Mouse (Mus musculus) ES-Bruce4 (cell line): Measurements from ENCODE around the gene Olfr782. TPM values are rescaled to one million over a fixed set of nuclear protein-coding genes. Genes with fewer than 3 reads are reported as not detected.
"Not testable (repeated sequence)": the region's sequence is repeated elsewhere in the genome, so short reads cannot be mapped to it uniquely, and the experiment has no call there.

Source experiments
- H3K27ac ChIP-seq: 2 replicates; pipeline ENCODE4 v1.5.1; 2012; ENCODE audit warnings: low read length, inconsistent platforms; ENCODE audit not compliant: insufficient read depth
- H3K27me3 ChIP-seq: 2 replicates; pipeline ENCODE4 v1.6.1; 2012; ENCODE audit warnings: mild to moderate bottlenecking, low read length, inconsistent platforms; ENCODE audit not compliant: control insufficient read depth, poor library complexity, insufficient read depth, severe bottlenecking
- H3K36me3 ChIP-seq: 2 replicates; pipeline ENCODE4 v1.6.1; 2012; ENCODE audit warnings: inconsistent platforms, mild to moderate bottlenecking, low read length, moderate library complexity; ENCODE audit not compliant: control insufficient read depth, poor library complexity, insufficient read depth, severe bottlenecking
- H3K4me1 ChIP-seq: one replicate; pipeline ENCODE4 v1.8.1; 2011; ENCODE audit warnings: low read length; ENCODE audit not compliant: control insufficient read depth, insufficient read depth
- H3K4me3 ChIP-seq: 2 replicates; pipeline ENCODE4 v1.5.1; 2011; ENCODE audit warnings: low read depth, mild to moderate bottlenecking, low read length
- H3K9ac ChIP-seq: 2 replicates; pipeline ENCODE4 v1.6.1; 2012; ENCODE audit warnings: low read depth, mild to moderate bottlenecking, inconsistent platforms; ENCODE audit not compliant: poor library complexity, severe bottlenecking
- H3K9me3 ChIP-seq: replicated peaks from 2 replicates; pipeline ENCODE4 v1.6.1; 2012; ENCODE audit warnings: mild to moderate bottlenecking, low read length, inconsistent platforms; ENCODE audit not compliant: control insufficient read depth, poor library complexity, insufficient read depth, severe bottlenecking
- CTCF ChIP-seq: IDR thresholded peaks from one replicate; pipeline ENCODE4 v1.8.1; 2011; ENCODE audit warnings: low read depth, low read length
- EP300 ChIP-seq: IDR thresholded peaks from 2 replicates; pipeline ENCODE4 v1.6.1; 2011; ENCODE audit warnings: low read depth, low read length; ENCODE audit not compliant: insufficient read depth
- POLR2A ChIP-seq: IDR thresholded peaks from one replicate; pipeline ENCODE4 v1.8.1; 2011; ENCODE audit warnings: low read length; ENCODE audit not compliant: insufficient read depth
- polyA plus RNA-seq: library from polyadenylated mRNA; stranded (reverse); fragments of >200 nt; gene quantifications from 2 replicates; pipeline ENCODE4 v1.2.4, GENCODE M21; 2011; ENCODE audit warnings: low read depth; ENCODE audit not compliant: missing spikeins, insufficient read depth, insufficient read length

The Olfr782 gene
- polyA plus RNA-seq, 1 experiment = not detected

DNA sequence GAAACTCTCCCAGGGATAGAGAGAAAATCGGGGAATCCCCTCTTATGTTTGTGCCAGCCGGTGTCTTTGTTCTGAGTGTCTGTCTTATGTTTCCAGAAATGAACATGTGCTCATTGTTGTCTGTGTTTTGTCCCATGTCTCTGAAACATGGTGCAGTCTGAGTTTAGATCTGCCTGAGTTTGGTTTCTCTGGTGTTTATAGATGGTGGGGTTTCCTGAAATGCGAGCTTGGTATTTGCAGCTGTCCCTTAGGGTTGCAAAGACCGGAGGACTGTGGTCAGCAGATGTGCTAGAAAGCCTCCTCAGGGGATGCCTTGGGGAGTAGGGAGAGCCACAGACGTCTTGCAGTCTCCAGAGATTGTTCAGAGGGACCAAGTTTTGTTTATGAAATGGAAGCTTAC is 8.7 kb downstream of the Olfr782 start:
- Histone ChIP-seq H3K9me3 (peaks cover 34% of the 10 kb centered on the region), H3K27ac (no peak overlapping the region), H3K36me3 (no peaks in the 10 kb centered on the region), H3K9ac (no peak overlapping the region), H3K4me1 (no peaks in the 10 kb centered on the region), H3K27me3 (no peaks in the 10 kb centered on the region), H3K4me3 (no peak overlapping the region)
- TF ChIP-seq CTCF (no peak), EP300 (no peak), POLR2A (no peak)

GRCm38 (mm10) chr10:129374051-129374450 is 25.4 kb downstream of the Olfr782 start:
- H3K9ac ChIP-seq, H3K4me3 ChIP-seq, H3K4me1 ChIP-seq, H3K27me3 ChIP-seq, H3K36me3 ChIP-seq, H3K27ac ChIP-seq: not testable (repeated sequence)
- H3K9me3 ChIP-seq = peaks cover 13% of the 10 kb centered on the region; the same call in 1 of the 2 replicates

GRCm38 (mm10) chr10:129383783-129384182 is 35.1 kb downstream of the Olfr782 start, which contains the start of gene Olfr784:
TSS of gene Olfr784 (plus strand) at chr10:129384083.
- H3K36me3 ChIP-seq = no peaks in the 10 kb centered on the region
- TF ChIP-seq CTCF (no peak), EP300 (no peak), POLR2A (no peak)

GRCm38 (mm10) chr10:129400892-129401291 is 52.2 kb downstream of the Olfr782 start:
- Histone ChIP-seq H3K27ac (no peak overlapping the region), H3K4me3 (no peak overlapping the region), H3K4me1 (peaks cover 2% of the 10 kb centered on the region), H3K27me3 (no peaks in the 10 kb centered on the region), H3K36me3 (no peaks in the 10 kb centered on the region), H3K9me3 (no peaks in the 10 kb centered on the region; the same call in 1 of the 2 replicates), H3K9ac (no peak overlapping the region)
- TF ChIP-seq EP300 (peak; percentile 59; the same call in 1 of the 2 replicates), CTCF (no peak)

More at GRCm38 (mm10) chr10:129383783-129384182, 35.1 kb downstream of the Olfr782 start, which contains the start of gene Olfr784:
- H3K4me3 ChIP-seq = no peak within 1 kb of the TSS
- H3K9ac ChIP-seq = no peak within 1 kb of the TSS
- no peaks in the 10 kb centered on the region for H3K4me1 ChIP-seq
- H3K27ac ChIP-seq = no peak within 1 kb of the TSS
- no peaks in the 10 kb centered on the region for H3K27me3 ChIP-seq
- no peaks in the 10 kb centered on the region for H3K9me3 ChIP-seq

Other genes with a start within 250 kb of the Olfr782 start
- gene Olfr768, start 249.5 kb upstream of the Olfr782 start, polyA plus RNA-seq = not detected in 2 replicates
- gene Olfr769, start 231.0 kb upstream of the Olfr782 start, polyA plus RNA-seq = not detected in 2 replicates
- gene Olfr770, start 209.9 kb upstream of the Olfr782 start, polyA plus RNA-seq = not detected in 2 replicates
- not detected in 2 replicates for gene Olfr771, start 184.1 kb upstream of the Olfr782 start, polyA plus RNA-seq
- not detected in 2 replicates for gene Olfr772, start 170.9 kb upstream of the Olfr782 start, polyA plus RNA-seq
- gene Olfr773, start 161.4 kb upstream of the Olfr782 start, polyA plus RNA-seq = not detected in 2 replicates
- gene Olfr774, start 112.6 kb upstream of the Olfr782 start, polyA plus RNA-seq = not detected in 2 replicates
- gene Olfr775, start 100.4 kb upstream of the Olfr782 start, polyA plus RNA-seq = not detected in 2 replicates
- gene Olfr776, start 89.7 kb upstream of the Olfr782 start, polyA plus RNA-seq = not detected in 2 replicates
- gene Olfr777, start 77.4 kb upstream of the Olfr782 start, polyA plus RNA-seq = not detected in 2 replicates
- not detected in 2 replicates for gene Olfr780, start 30.7 kb upstream of the Olfr782 start, polyA plus RNA-seq
- not detected in 2 replicates for gene Olfr781, start 20.0 kb upstream of the Olfr782 start, polyA plus RNA-seq
- gene Olfr784, start 35.2 kb downstream of the Olfr782 start, polyA plus RNA-seq = not detected in 2 replicates
- not detected in 2 replicates for gene Olfr785, start 56.6 kb downstream of the Olfr782 start, polyA plus RNA-seq
- gene Olfr786, start 78.5 kb downstream of the Olfr782 start, polyA plus RNA-seq = not detected in 2 replicates
- gene Olfr787, start 113.0 kb downstream of the Olfr782 start, polyA plus RNA-seq = 0.14 TPM in 1 of 2 replicates, not detected in the other
- gene Olfr788, start 122.1 kb downstream of the Olfr782 start, polyA plus RNA-seq = not detected in 2 replicates
- not detected in 2 replicates for gene Olfr789, start 135.9 kb downstream of the Olfr782 start, polyA plus RNA-seq
- gene Olfr790, start 149.6 kb downstream of the Olfr782 start, polyA plus RNA-seq = not detected in 2 replicates
- not detected in 2 replicates for gene Olfr791, start 172.9 kb downstream of the Olfr782 start, polyA plus RNA-seq
- gene Olfr792, start 190.3 kb downstream of the Olfr782 start, polyA plus RNA-seq = not detected in 2 replicates
- 0.29 TPM in 1 of 2 replicates, not detected in the other for gene Olfr794, start 218.8 kb downstream of the Olfr782 start, polyA plus RNA-seq